Mouse (Mus musculus): ENCODE results near the gene Bri3bp. TPM values are rescaled to one million over a fixed set of nuclear protein-coding genes. Genes with fewer than 3 reads are reported as not detected.
"Not testable (repeated sequence)": the region's sequence is repeated elsewhere in the genome, so short reads cannot be mapped to it uniquely, and the experiment has no call there.

Bri3bp gene
- polyA plus RNA-seq (2015; fragmentation: Nextera tagmentation; extraction: Ambion mirVana) = 59.6 and 60.4 TPM in 2 replicates

- under 1% methylated on average over 86 of the region's 97 CpGs for whole genome bisulfite sequencing
- ATAC-seq = peak; percentile 95
These were observed at the start of gene Bri3bp for GRCm38 (mm10) chr5:125441234-125442114. Bri3bp (plus strand) TSS chr5:125441568.

GRCm38 (mm10) chr5:125391609-125392008 lies 49.8 kb upstream of the Bri3bp start:
- no peak for ATAC-seq
- no peaks in the 10 kb centered on the region for H3K36me3 ChIP-seq
- H3K9ac ChIP-seq = no peak overlapping the region
- peaks cover 15% of the 10 kb centered on the region for H3K4me1 ChIP-seq (replicated peaks)
- 66% methylated on average over 5 of the region's 5 CpGs for WGBS
- no peak overlapping the region for H3K4me2 ChIP-seq (replicated peaks)
- no peaks in the 10 kb centered on the region for H3K27me3 ChIP-seq (replicated peaks)
- peak overlapping the region; percentile 59 for H3K27ac ChIP-seq
- H3K4me3 ChIP-seq (replicated peaks) = no peak overlapping the region
- no peaks in the 10 kb centered on the region for H3K9me3 ChIP-seq

More at GRCm38 (mm10) chr5:125441234-125442114, at the start of gene Bri3bp:
- H3K4me3 ChIP-seq (replicated peaks) = peak within 1 kb of the TSS; percentile 96
- H3K27ac ChIP-seq = peak within 1 kb of the TSS; percentile 88
- H3K4me1 ChIP-seq (replicated peaks) = 0 out of 2 replicates have a peak, but pooled peaks cover 7% of the 10 kb centered on the region
- H3K4me2 ChIP-seq (replicated peaks) = peak within 1 kb of the TSS; percentile 84
- H3K27me3 ChIP-seq (replicated peaks) = no peaks in the 10 kb centered on the region
- peak within 1 kb of the TSS; percentile 95 for H3K9ac ChIP-seq
- no peaks in the 10 kb centered on the region for H3K9me3 ChIP-seq
- H3K36me3 ChIP-seq = no peaks in the 10 kb centered on the region

DNA sequence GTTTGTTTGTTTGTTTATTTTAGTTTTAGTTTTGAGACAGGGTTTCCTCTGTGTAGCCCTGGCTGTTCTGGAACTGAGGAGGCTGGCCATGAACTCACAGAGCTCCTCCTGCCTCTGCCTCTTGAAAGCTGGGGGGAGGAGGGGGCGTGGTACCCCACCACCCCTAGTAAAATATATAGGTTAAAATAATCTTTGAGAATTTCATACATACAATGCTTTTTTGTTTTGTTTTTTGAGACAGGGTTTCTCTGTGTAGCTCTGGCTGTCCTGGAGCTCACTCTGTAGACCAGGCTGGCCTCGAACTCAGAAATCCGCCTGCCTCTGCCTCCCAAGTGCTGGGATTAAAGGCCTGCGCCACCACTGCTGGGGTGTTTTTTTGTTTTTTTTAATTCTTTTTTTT lies 49.2 kb upstream of the Bri3bp start:
- H3K4me2 ChIP-seq (replicated peaks); H3K4me3 ChIP-seq (replicated peaks); H3K36me3 ChIP-seq; H3K9ac ChIP-seq; H3K27me3 ChIP-seq (replicated peaks); ATAC-seq; H3K9me3 ChIP-seq: not testable (repeated sequence)
- 91% methylated on average over 4 of the region's 4 CpGs for WGBS
- peak overlapping the region; percentile 59; the same call in 1 of the 2 replicates for H3K27ac ChIP-seq
- peaks cover 15% of the 10 kb centered on the region for H3K4me1 ChIP-seq (replicated peaks)

- Histone ChIP-seq H3K4me3 (replicated peaks) (no peak overlapping the region), H3K9ac (peak overlapping the region; percentile 8; the same call in 1 of the 2 replicates), H3K4me2 (replicated peaks) (peak overlapping the region; percentile 53), H3K4me1 (replicated peaks) (peaks cover 15% of the 10 kb centered on the region), H3K9me3 (no peaks in the 10 kb centered on the region), H3K27me3 (replicated peaks) (no peaks in the 10 kb centered on the region), H3K27ac (peak overlapping the region; percentile 96), H3K36me3 (no peaks in the 10 kb centered on the region)
- ATAC-seq = no peak
- 32% methylated on average over 1 of the region's 1 CpGs for WGBS
These were observed 48.8 kb upstream of the Bri3bp start for GRCm38 (mm10) chr5:125392618-125392976.

DNA sequence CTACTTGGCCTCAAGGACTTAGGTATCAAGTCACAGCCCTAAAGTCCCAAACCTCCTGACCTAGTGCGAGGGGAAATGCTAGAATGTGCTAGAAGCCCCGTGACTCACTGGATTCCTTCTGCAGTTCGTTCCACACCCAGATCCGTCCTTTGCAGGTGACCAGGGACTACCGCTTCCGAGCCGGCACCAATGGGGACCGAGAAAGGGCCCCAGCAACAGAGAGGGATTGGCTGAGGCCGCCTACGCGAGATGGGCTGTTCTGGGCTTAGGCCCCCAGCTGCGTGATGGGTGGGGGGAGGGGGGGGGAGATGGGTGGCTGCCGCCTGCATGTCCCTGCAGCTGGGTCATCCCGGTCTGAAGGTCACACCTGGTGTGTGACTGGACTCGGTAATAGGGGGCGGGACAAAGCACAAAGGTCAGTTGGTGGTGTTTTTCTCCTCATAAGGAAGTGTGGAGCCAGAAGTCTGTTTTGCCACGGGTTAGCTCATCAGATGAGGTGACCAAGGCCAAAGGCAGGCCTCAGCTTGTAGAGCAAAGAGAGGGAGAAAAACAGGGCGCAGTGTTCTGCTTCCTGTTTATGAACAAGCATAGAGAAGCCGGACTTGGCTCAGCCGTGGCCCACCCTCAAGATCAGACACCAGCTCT lies 48.3 kb upstream of the Bri3bp start:
- Histone ChIP-seq H3K36me3 (no peaks in the 10 kb centered on the region), H3K27ac (peak overlapping the region; percentile 96), H3K4me1 (replicated peaks) (peaks cover 15% of the 10 kb centered on the region), H3K9ac (peak overlapping the region; percentile 24), H3K27me3 (replicated peaks) (no peaks in the 10 kb centered on the region), H3K9me3 (no peaks in the 10 kb centered on the region), H3K4me3 (replicated peaks) (peak overlapping the region; percentile 24), H3K4me2 (replicated peaks) (peak overlapping the region; percentile 53)
- ATAC-seq = peak; percentile 94
- WGBS = under 1% methylated on average over 20 of the region's 20 CpGs

GRCm38 (mm10) chr5:125393622-125394603 lies 47.5 kb upstream of the Bri3bp start:
- Histone ChIP-seq H3K9me3 (no peaks in the 10 kb centered on the region), H3K4me1 (replicated peaks) (peaks cover 15% of the 10 kb centered on the region), H3K36me3 (no peaks in the 10 kb centered on the region), H3K4me2 (replicated peaks) (peak overlapping the region; percentile 53), H3K4me3 (replicated peaks) (peak overlapping the region; percentile 24), H3K27ac (peak overlapping the region; percentile 96), H3K9ac (peak overlapping the region; percentile 24), H3K27me3 (replicated peaks) (no peaks in the 10 kb centered on the region)
- WGBS = 9% methylated on average over 22 of the region's 25 CpGs
- peak; percentile 44 for ATAC-seq

DNA sequence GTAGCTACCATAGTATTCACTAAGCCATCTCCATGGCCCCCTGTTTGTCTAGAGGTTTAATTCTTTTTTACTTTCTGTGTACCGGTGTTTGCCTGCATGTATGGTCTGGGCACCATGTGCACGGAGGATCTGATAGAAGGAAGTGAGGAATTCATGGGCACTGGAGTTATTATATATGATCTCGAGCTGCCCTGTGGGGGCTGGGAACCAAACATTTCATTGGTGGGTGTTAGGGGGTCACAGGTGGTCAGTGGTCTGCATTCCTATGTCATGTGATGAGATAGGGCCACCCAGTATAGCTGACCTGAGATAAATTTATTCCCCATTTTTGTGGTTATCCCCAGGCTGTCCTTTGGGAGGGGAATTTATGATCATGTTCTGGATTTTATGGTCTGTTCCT lies 46.4 kb upstream of the Bri3bp start:
- H3K4me2 ChIP-seq (replicated peaks) = peak overlapping the region; percentile 53
- no peak for ATAC-seq
- no peaks in the 10 kb centered on the region for H3K9me3 ChIP-seq
- no peak overlapping the region for H3K9ac ChIP-seq
- no peaks in the 10 kb centered on the region for H3K27me3 ChIP-seq (replicated peaks)
- no peak overlapping the region for H3K4me3 ChIP-seq (replicated peaks)
- H3K36me3 ChIP-seq = no peaks in the 10 kb centered on the region
- H3K4me1 ChIP-seq (replicated peaks) = peaks cover 15% of the 10 kb centered on the region
- 42% methylated on average over 3 of the region's 3 CpGs for WGBS
- H3K27ac ChIP-seq = peak overlapping the region; percentile 96; the same call in 1 of the 2 replicates

- ATAC-seq = no peak
- Histone ChIP-seq H3K9me3 (no peaks in the 10 kb centered on the region), H3K27me3 (replicated peaks) (no peaks in the 10 kb centered on the region), H3K4me3 (replicated peaks) (no peak overlapping the region), H3K4me1 (replicated peaks) (no peaks in the 10 kb centered on the region), H3K27ac (no peak overlapping the region), H3K36me3 (no peaks in the 10 kb centered on the region), H3K9ac (no peak overlapping the region), H3K4me2 (replicated peaks) (no peak overlapping the region)
- 60% methylated on average over 7 of the region's 7 CpGs for WGBS
These were observed 40.5 kb upstream of the Bri3bp start for GRCm38 (mm10) chr5:125400903-125401302.

DNA sequence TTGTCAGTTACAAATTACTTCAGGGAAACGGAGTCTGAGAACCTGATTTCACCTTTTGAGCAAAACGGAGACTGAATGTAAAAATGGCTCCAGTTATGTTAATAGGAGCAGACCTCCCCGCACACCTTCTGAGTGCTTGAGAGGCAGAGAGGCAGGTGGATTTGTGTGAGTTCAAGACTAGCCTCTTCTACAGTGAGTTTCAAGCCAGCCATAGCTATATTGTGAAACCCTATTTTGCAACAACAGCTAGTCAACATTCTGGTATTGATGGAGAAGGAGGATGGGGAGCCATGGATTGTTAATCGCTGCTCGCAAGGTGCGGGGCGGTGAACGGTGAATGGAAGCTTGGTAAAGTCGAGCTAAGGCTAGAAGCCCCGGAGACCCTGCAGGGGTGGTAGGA lies 38.9 kb upstream of the Bri3bp start:
- no peaks in the 10 kb centered on the region for H3K9me3 ChIP-seq
- 52% methylated on average over 10 of the region's 10 CpGs for WGBS

GRCm38 (mm10) chr5:125402991-125403390 lies 38.4 kb upstream of the Bri3bp start:
- Histone ChIP-seq H3K4me1 (replicated peaks) (peaks cover 8% of the 10 kb centered on the region), H3K36me3 (no peaks in the 10 kb centered on the region), H3K4me2 (replicated peaks) (no peak overlapping the region), H3K9me3 (no peaks in the 10 kb centered on the region), H3K27ac (no peak overlapping the region), H3K27me3 (replicated peaks) (no peaks in the 10 kb centered on the region), H3K4me3 (replicated peaks) (no peak overlapping the region), H3K9ac (no peak overlapping the region)
- no peak for ATAC-seq
- WGBS = 70% methylated on average over 6 of the region's 6 CpGs

More for the DNA sequence above, 38.9 kb upstream of the Bri3bp start:
- ATAC-seq = no peak
- Histone ChIP-seq H3K27me3 (replicated peaks) (no peaks in the 10 kb centered on the region), H3K36me3 (no peaks in the 10 kb centered on the region), H3K4me2 (replicated peaks) (no peak overlapping the region), H3K9ac (no peak overlapping the region), H3K4me1 (replicated peaks) (peaks cover 8% of the 10 kb centered on the region), H3K27ac (no peak overlapping the region), H3K4me3 (replicated peaks) (no peak overlapping the region)

DNA sequence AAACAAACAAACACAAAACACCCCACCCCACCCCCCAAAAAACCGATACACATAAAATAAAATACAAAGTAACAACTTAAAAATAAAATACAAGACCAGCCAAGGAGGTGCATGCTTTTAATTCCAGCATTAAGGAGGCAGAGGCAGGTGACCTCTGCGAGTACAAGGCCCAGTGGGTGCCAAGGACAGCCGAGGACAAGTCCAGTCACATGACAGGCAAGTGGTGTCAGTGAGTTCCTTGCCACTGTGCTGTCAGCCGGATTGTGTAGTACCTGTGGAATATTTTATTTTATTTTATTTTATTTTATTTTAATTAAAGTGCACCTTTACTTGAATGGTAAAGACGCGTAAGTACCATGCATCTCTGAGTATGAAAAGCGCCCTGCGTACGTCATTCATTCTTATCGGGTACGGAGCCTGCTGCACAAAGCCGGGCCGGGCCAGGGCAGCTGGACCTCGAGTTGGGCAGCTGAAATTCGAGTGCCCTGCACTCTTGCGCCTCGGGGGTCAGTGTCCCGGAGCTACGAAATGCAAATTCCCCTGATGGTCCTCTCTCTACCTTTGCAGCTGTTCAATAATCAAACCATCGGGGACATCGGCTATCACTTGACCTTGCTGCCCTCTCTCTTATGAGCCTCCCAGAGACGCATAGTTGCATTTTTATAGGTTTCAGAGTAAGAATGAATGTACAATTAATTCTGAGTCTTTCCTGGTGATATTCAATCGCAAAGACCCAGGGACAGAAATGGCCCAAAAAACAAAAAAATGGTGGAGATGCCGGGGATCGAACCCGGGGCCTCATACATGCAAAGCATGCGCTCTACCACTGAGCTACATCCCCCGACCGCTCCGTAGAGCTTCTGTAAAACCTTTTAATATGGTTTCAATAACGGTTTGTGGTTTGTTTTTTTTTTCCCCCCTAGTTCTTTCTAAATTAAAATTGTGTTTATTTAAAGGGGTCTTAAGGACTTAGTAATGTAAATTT lies 37.6 kb upstream of the Bri3bp start:
- H3K27me3 ChIP-seq (replicated peaks) = no peaks in the 10 kb centered on the region
- H3K9ac ChIP-seq = peak overlapping the region; percentile 26; the same call in 1 of the 2 replicates
- no peak overlapping the region for H3K27ac ChIP-seq
- peaks cover 8% of the 10 kb centered on the region for H3K4me1 ChIP-seq (replicated peaks)
- 12% methylated on average over 31 of the region's 31 CpGs for WGBS
- H3K9me3 ChIP-seq = no peaks in the 10 kb centered on the region
- peak overlapping the region; percentile 73 for H3K4me2 ChIP-seq (replicated peaks)
- peak; percentile 29; the same call in 1 of the 2 replicates for ATAC-seq
- H3K4me3 ChIP-seq (replicated peaks) = peak overlapping the region; percentile 38
- H3K36me3 ChIP-seq = no peaks in the 10 kb centered on the region
